Mouse (Mus musculus) erythroblast, embryonic 14.5 days (primary cell): ENCODE results near the gene Rftn1.

Source experiments
- GATA1 ChIP-seq: IDR thresholded peaks from 2 replicates; pipeline ENCODE4 v1.6.1; 2012; ENCODE audit warnings: low read length, inconsistent platforms, mixed read lengths
- TAL1 ChIP-seq: IDR thresholded peaks from 3 replicates; pipeline ENCODE4 v1.6.1; 2012; ENCODE audit warnings: low read length, inconsistent platforms, mixed read lengths

GRCm38 (mm10) chr17:50031548-50032491, 158.7 kb downstream of the Rftn1 start:
- TF ChIP-seq GATA1 (peak; percentile 65), TAL1 (peak; percentile 79)
